Mouse (Mus musculus) erythroblast, embryonic 14.5 days (primary cell): Measurements from ENCODE around the gene Ptprk.

ENCODE experiments used
- GATA1 ChIP-seq: IDR thresholded peaks from 2 replicates; pipeline ENCODE4 v1.6.1; 2012; ENCODE audit warnings: low read length, inconsistent platforms, mixed read lengths
- TAL1 ChIP-seq: IDR thresholded peaks from 3 replicates; pipeline ENCODE4 v1.6.1; 2012; ENCODE audit warnings: low read length, inconsistent platforms, mixed read lengths

DNA sequence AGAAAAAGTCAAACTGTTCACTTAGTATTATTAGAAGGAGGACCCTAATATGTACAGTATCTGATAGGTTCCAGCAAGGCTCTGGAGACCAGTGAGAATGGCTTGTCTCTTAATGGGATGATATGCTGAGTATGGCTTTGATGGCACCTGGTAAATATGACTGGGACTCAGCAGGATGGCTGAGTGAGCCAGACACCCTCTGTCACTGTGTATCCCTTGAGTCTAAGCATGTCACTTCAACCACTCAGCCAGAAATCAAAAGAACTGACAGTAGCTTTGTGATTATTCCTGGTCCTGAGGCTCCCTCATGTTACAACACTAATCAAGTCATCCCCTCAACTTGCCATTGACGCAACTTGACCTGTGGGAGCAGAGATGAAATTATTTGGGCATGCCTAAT, 383.4 kb downstream of the Ptprk start:
- TF ChIP-seq TAL1 = no peak
- TF ChIP-seq GATA1 = no peak
